Mouse (Mus musculus): ENCODE results near the gene Nrip1. TPM values are rescaled to one million over a fixed set of nuclear protein-coding genes. Genes with fewer than 3 reads are reported as not detected.

The Nrip1 gene
- polyA plus RNA-seq, 1 experiment from 2014 or later, result 32.5 TPM

GRCm38 (mm10) chr16:76319364-76320117 lies 54.1 kb downstream of the Nrip1 start:
- ATAC-seq (ENCODE audit: low FRiP score, low read depth), result peak; percentile 36; the same call in 1 of the 2 replicates
- H3K9ac ChIP-seq, result no peak overlapping the region
- peaks cover 46% of the 10 kb centered on the region for H3K4me1 ChIP-seq (replicated peaks)
- H3K4me3 ChIP-seq, result no peak overlapping the region
- no peaks in the 10 kb centered on the region for H3K27me3 ChIP-seq
- H3K27ac ChIP-seq (replicated peaks), result peak overlapping the region; percentile 38; the same call in 1 of the 2 replicates
- H3K36me3 ChIP-seq, result no peaks in the 10 kb centered on the region
- H3K9me3 ChIP-seq, result no peaks in the 10 kb centered on the region
- WGBS, result 20% methylated on average over 11 of the region's 11 CpGs
- H3K4me2 ChIP-seq, result no peak overlapping the region

GRCm38 (mm10) chr16:76318331-76318922 lies 55.2 kb downstream of the Nrip1 start:
- ATAC-seq (ENCODE audit: low FRiP score, low read depth), result peak; percentile 53
- peaks cover 46% of the 10 kb centered on the region for H3K4me1 ChIP-seq (replicated peaks)
- no peaks in the 10 kb centered on the region for H3K9me3 ChIP-seq
- H3K27ac ChIP-seq (replicated peaks), result peak overlapping the region; percentile 57
- H3K4me2 ChIP-seq, result peak overlapping the region; percentile 20; the same call in 1 of the 2 replicates
- no peak overlapping the region for H3K9ac ChIP-seq
- H3K4me3 ChIP-seq, result no peak overlapping the region
- WGBS, result 51% methylated on average over 13 of the region's 13 CpGs
- H3K27me3 ChIP-seq, result no peaks in the 10 kb centered on the region
- no peaks in the 10 kb centered on the region for H3K36me3 ChIP-seq

GRCm38 (mm10) chr16:76316940-76317822 lies 56.4 kb downstream of the Nrip1 start:
- Histone ChIP-seq H3K4me2 (no peak overlapping the region), H3K27ac (replicated peaks) (no peak overlapping the region), H3K36me3 (no peaks in the 10 kb centered on the region), H3K4me1 (replicated peaks) (peaks cover 42% of the 10 kb centered on the region), H3K9ac (no peak overlapping the region), H3K27me3 (no peaks in the 10 kb centered on the region), H3K9me3 (no peaks in the 10 kb centered on the region), H3K4me3 (no peak overlapping the region)
- 79% methylated on average over 22 of the region's 22 CpGs for WGBS
- no peak for ATAC-seq (ENCODE audit: low FRiP score, low read depth)

- no peak overlapping the region for H3K9ac ChIP-seq
- no peak overlapping the region for H3K4me2 ChIP-seq
- H3K36me3 ChIP-seq, result no peaks in the 10 kb centered on the region
- no peak for ATAC-seq (ENCODE audit: low FRiP score, low read depth)
- H3K27ac ChIP-seq (replicated peaks), result no peak overlapping the region
- no peaks in the 10 kb centered on the region for H3K9me3 ChIP-seq
- no peaks in the 10 kb centered on the region for H3K27me3 ChIP-seq
- no peak overlapping the region for H3K4me3 ChIP-seq
- 98% methylated on average over 3 of the region's 3 CpGs for WGBS
- H3K4me1 ChIP-seq (replicated peaks), result peaks cover 27% of the 10 kb centered on the region
These were observed 58.0 kb downstream of the Nrip1 start for GRCm38 (mm10) chr16:76315642-76316041.

- Histone ChIP-seq H3K27me3 (no peaks in the 10 kb centered on the region), H3K9ac (no peak overlapping the region), H3K36me3 (no peaks in the 10 kb centered on the region), H3K4me3 (no peak overlapping the region), H3K4me2 (no peak overlapping the region), H3K4me1 (replicated peaks) (peaks cover 17% of the 10 kb centered on the region), H3K9me3 (no peaks in the 10 kb centered on the region), H3K27ac (replicated peaks) (no peak overlapping the region)
- ATAC-seq (ENCODE audit: low FRiP score, low read depth), result no peak
- 85% methylated on average over 12 of the region's 12 CpGs for WGBS
These were observed 59.3 kb downstream of the Nrip1 start for GRCm38 (mm10) chr16:76314013-76314950.

- ATAC-seq (ENCODE audit: low FRiP score, low read depth), result no peak
- Histone ChIP-seq H3K27ac (replicated peaks) (no peak overlapping the region), H3K9ac (no peak overlapping the region), H3K9me3 (no peaks in the 10 kb centered on the region), H3K36me3 (no peaks in the 10 kb centered on the region), H3K27me3 (no peaks in the 10 kb centered on the region), H3K4me1 (replicated peaks) (peaks cover 5% of the 10 kb centered on the region), H3K4me2 (no peak overlapping the region), H3K4me3 (no peak overlapping the region)
- WGBS, result 36% methylated on average over 1 of the region's 1 CpGs
These were observed 60.7 kb downstream of the Nrip1 start for GRCm38 (mm10) chr16:76312887-76313420.

- no peak for ATAC-seq (ENCODE audit: low FRiP score, low read depth)
- Histone ChIP-seq H3K27me3 (no peaks in the 10 kb centered on the region), H3K27ac (replicated peaks) (no peak overlapping the region), H3K9ac (no peak overlapping the region), H3K36me3 (no peaks in the 10 kb centered on the region), H3K4me1 (replicated peaks) (no peaks in the 10 kb centered on the region), H3K9me3 (no peaks in the 10 kb centered on the region), H3K4me3 (no peak overlapping the region), H3K4me2 (no peak overlapping the region)
- WGBS, result 90% methylated on average over 2 of the region's 2 CpGs
These were observed 62.8 kb downstream of the Nrip1 start for GRCm38 (mm10) chr16:76310791-76311190.

- no peak overlapping the region for H3K4me2 ChIP-seq
- H3K9ac ChIP-seq, result no peak overlapping the region
- no peak overlapping the region for H3K27ac ChIP-seq (replicated peaks)
- no peaks in the 10 kb centered on the region for H3K9me3 ChIP-seq
- no peaks in the 10 kb centered on the region for H3K36me3 ChIP-seq
- H3K4me3 ChIP-seq, result no peak overlapping the region
- no peak for ATAC-seq (ENCODE audit: low FRiP score, low read depth)
- no peaks in the 10 kb centered on the region for H3K27me3 ChIP-seq
- H3K4me1 ChIP-seq (replicated peaks), result no peaks in the 10 kb centered on the region
- WGBS, result 79% methylated on average over 8 of the region's 8 CpGs
These were observed 63.3 kb downstream of the Nrip1 start for GRCm38 (mm10) chr16:76310286-76310685.

GRCm38 (mm10) chr16:76309280-76309679 lies 64.3 kb downstream of the Nrip1 start:
- Histone ChIP-seq H3K36me3 (no peaks in the 10 kb centered on the region), H3K27ac (replicated peaks) (no peak overlapping the region), H3K4me1 (replicated peaks) (no peaks in the 10 kb centered on the region), H3K4me2 (no peak overlapping the region), H3K27me3 (no peaks in the 10 kb centered on the region), H3K4me3 (no peak overlapping the region), H3K9ac (no peak overlapping the region), H3K9me3 (no peaks in the 10 kb centered on the region)
- ATAC-seq (ENCODE audit: low FRiP score, low read depth), result no peak
- WGBS, result 87% methylated on average over 7 of the region's 7 CpGs

GRCm38 (mm10) chr16:76307039-76307438 lies 66.6 kb downstream of the Nrip1 start:
- H3K9me3 ChIP-seq, result no peaks in the 10 kb centered on the region
- no peak overlapping the region for H3K27ac ChIP-seq (replicated peaks)
- H3K27me3 ChIP-seq, result no peaks in the 10 kb centered on the region
- ATAC-seq (ENCODE audit: low FRiP score, low read depth), result no peak
- H3K4me1 ChIP-seq (replicated peaks), result no peaks in the 10 kb centered on the region
- H3K36me3 ChIP-seq, result no peaks in the 10 kb centered on the region
- WGBS, result 62% methylated on average over 3 of the region's 3 CpGs
- H3K4me2 ChIP-seq, result no peak overlapping the region
- no peak overlapping the region for H3K9ac ChIP-seq
- H3K4me3 ChIP-seq, result no peak overlapping the region

GRCm38 (mm10) chr16:76306446-76306845 lies 67.2 kb downstream of the Nrip1 start:
- H3K4me3 ChIP-seq, result no peak overlapping the region
- no peak for ATAC-seq (ENCODE audit: low FRiP score, low read depth)
- H3K4me1 ChIP-seq (replicated peaks), result peaks cover 5% of the 10 kb centered on the region; the same call in 1 of the 2 replicates
- no peak overlapping the region for H3K27ac ChIP-seq (replicated peaks)
- no peaks in the 10 kb centered on the region for H3K36me3 ChIP-seq
- H3K9me3 ChIP-seq, result no peaks in the 10 kb centered on the region
- no peak overlapping the region for H3K9ac ChIP-seq
- H3K27me3 ChIP-seq, result no peaks in the 10 kb centered on the region
- H3K4me2 ChIP-seq, result no peak overlapping the region
- WGBS, result 90% methylated on average over 4 of the region's 4 CpGs
